Mouse (Mus musculus) E14TG2a.4 (cell line): ENCODE measurements at regions not wholly inside any gene's neighbourhood (a gene's known extent, or its start where the extent isn't known, plus 50 kb on each side); places are given as distances from the start of the nearest gene placed in this dataset.

Experiments
- CTCF ChIP-seq: conservative IDR thresholded peaks from 2 replicates; pipeline ENCODE4 v1.5.1; 2014; ENCODE audit warnings: low read length
- NANOG ChIP-seq: IDR thresholded peaks from 2 replicates; pipeline ENCODE4 v1.6.1; 2014; ENCODE audit warnings: borderline replicate concordance, low read length, mixed read lengths

GRCm38 (mm10) chr12:80011916-80012315 lies 100.9 kb downstream of the Zfp36l1 start:
- TF ChIP-seq CTCF (no peak), NANOG (no peak)
